Mouse (Mus musculus) myocyte (in vitro differentiated cells): ENCODE measurements around the gene Zfp961. TPM values are rescaled to one million over a fixed set of nuclear protein-coding genes. Genes with fewer than 3 reads are reported as not detected.
"Not testable (repeated sequence)": the region's sequence is repeated elsewhere in the genome, so short reads cannot be mapped to it uniquely, and the experiment has no call there.

Experiments used
- H3K27me3 ChIP-seq: one replicate; pipeline ENCODE4 v1.6.1; 2011; ENCODE audit not compliant: control insufficient read depth, insufficient read depth, insufficient read length
- H3K36me3 ChIP-seq: one replicate; pipeline ENCODE4 v1.6.1; 2011; ENCODE audit not compliant: control insufficient read depth, insufficient read depth
- H3K4me2 ChIP-seq: one replicate; pipeline ENCODE4 v1.6.1; 2011; ENCODE audit warnings: low read depth, control low read depth
- H3K4me3 ChIP-seq: one replicate; pipeline ENCODE4 v1.5.1; 2011; ENCODE audit warnings: mild to moderate bottlenecking, control low read depth, moderate library complexity
- H3K79me2 ChIP-seq: one replicate; pipeline ENCODE4 v1.6.1; 2011; ENCODE audit not compliant: control insufficient read depth, insufficient read depth
- H3ac ChIP-seq: one replicate; pipeline ENCODE4 v1.6.1; 2011; ENCODE audit not compliant: control insufficient read depth, insufficient read length
- CEBPB ChIP-seq: IDR thresholded peaks from 2 replicates; pipeline ENCODE4 v1.6.1; 2011; ENCODE audit warnings: mild to moderate bottlenecking, moderate library complexity; ENCODE audit not compliant: poor library complexity, insufficient read depth, severe bottlenecking
- E2F4 ChIP-seq: IDR thresholded peaks from one replicate; pipeline ENCODE4 v1.6.1; 2011; ENCODE audit warnings: mild to moderate bottlenecking, control low read depth, moderate library complexity; ENCODE audit not compliant: insufficient read depth
- MAX ChIP-seq: IDR thresholded peaks from one replicate; pipeline ENCODE4 v1.6.1; 2011; ENCODE audit warnings: low read depth, mild to moderate bottlenecking, control low read depth
- MYOD1 ChIP-seq, 3 experiments: IDR thresholded peaks; one replicate each; pipeline ENCODE4 v1.6.1; 2011; ENCODE audit warnings: control low read depth in 2 of 3, low read depth in 2 of 3, mild to moderate bottlenecking in 2 of 3, moderate library complexity in 1 of 3; ENCODE audit not compliant: insufficient read length in 2 of 3, control insufficient read depth in 1 of 3
- MYOG ChIP-seq, 3 experiments: IDR thresholded peaks; one replicate each; pipeline ENCODE4 v1.6.1; 2011; ENCODE audit warnings: control low read depth in 2 of 3, low read depth in 2 of 3, mild to moderate bottlenecking in 2 of 3; ENCODE audit not compliant: insufficient read length in 2 of 3, control insufficient read depth in 1 of 3, insufficient read depth in 1 of 3
- POLR2A ChIP-seq: IDR thresholded peaks from one replicate; pipeline ENCODE4 v1.6.1; 2011; ENCODE audit warnings: low read depth, mild to moderate bottlenecking, control low read depth, moderate library complexity; ENCODE audit not compliant: insufficient read length
- POLR2AphosphoS2 ChIP-seq: IDR thresholded peaks from one replicate; pipeline ENCODE4 v1.6.1; 2011; ENCODE audit warnings: low read depth, control low read depth; ENCODE audit not compliant: insufficient read length
- REST ChIP-seq: IDR thresholded peaks from one replicate; pipeline ENCODE4 v1.6.1; 2011; ENCODE audit warnings: mild to moderate bottlenecking, control low read depth, moderate library complexity; ENCODE audit not compliant: insufficient read depth, insufficient read length
- SRF ChIP-seq: IDR thresholded peaks from one replicate; pipeline ENCODE4 v1.6.1; 2011; ENCODE audit warnings: low read depth; ENCODE audit not compliant: control insufficient read depth, insufficient read length
- TCF12 ChIP-seq: IDR thresholded peaks from one replicate; pipeline ENCODE4 v1.6.1; 2011; ENCODE audit warnings: mild to moderate bottlenecking, control low read depth; ENCODE audit not compliant: poor library complexity, insufficient read depth, severe bottlenecking
- TCF3 ChIP-seq: IDR thresholded peaks from one replicate; pipeline ENCODE4 v1.6.1; 2011; ENCODE audit warnings: low read depth, control low read depth; ENCODE audit not compliant: insufficient read length
- USF1 ChIP-seq: IDR thresholded peaks from one replicate; pipeline ENCODE4 v1.6.1; 2011; ENCODE audit warnings: low read depth, mild to moderate bottlenecking, control low read depth, moderate library complexity
- polyA plus RNA-seq: library from polyadenylated mRNA; unstranded; fragments of >200 nt; fragmentation: generic; extraction: Trizol; gene quantifications from one replicate; pipeline ENCODE4 v1.2.1, GENCODE M21; 2012; ENCODE audit warnings: missing spikeins

Gene Zfp961
- polyA plus RNA-seq, result 2.7 TPM

DNA sequence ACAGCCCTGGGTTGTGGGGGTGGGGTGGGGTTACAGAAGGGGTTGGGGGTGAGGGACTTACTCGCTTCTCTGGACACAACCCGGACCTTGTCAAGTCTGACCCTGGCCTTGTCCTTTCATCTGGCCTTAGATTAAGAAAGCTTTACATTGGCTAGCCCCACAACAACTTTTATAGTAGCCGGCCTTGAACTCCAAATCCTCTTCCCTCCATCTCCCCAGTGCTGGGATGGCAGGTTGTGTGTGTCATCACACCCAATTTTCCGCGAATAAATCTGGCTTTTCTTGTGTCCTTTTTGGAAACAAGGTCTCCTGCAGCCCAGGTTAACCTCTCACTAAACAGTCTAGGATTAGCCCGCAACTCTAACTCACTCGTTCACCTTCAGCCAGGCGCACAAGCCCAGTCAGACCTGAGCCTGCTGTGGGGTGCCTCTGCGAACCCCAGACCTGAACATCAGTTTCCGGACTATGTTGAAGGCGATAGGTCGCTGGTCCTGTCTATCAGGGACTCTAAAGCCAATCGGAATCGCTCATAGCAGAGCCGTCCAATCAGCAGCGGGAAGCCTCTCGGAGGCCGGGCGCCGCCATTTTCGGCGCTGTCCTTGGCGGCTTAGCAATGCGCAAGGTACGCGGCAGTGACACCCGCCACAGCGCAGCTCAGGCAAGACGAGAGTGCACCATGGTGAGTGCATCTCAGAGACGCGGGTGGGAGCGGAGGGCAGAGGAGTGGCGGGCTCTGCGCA lies at the start of gene Zfp961:
Gene Zfp961, plus strand, starts transcription at position 557 of the 740 bp plus-strand sequence.
- Histone ChIP-seq H3K4me3 (peak within 1 kb of the TSS; percentile 69), H3K27me3 (no peaks in the 10 kb centered on the region), H3ac (no peak within 1 kb of the TSS), H3K79me2 (peaks cover 20% of the 10 kb centered on the region), H3K36me3 (no peaks in the 10 kb centered on the region), H3K4me2 (peak within 1 kb of the TSS; percentile 78)
- TF ChIP-seq MAX (no peak), MYOG (IDR thresholded peaks at IDR 0.05; ENCODE audit: control insufficient read depth in 1 of 3, insufficient read depth in 1 of 3, insufficient read length in 2 of 3, low read depth in 2 of 3) (peak in 1 of 3 experiments; percentile 12), SRF (peak; percentile 71), POLR2A (peak; percentile 87), MYOD1 (IDR thresholded peaks at IDR 0.05; ENCODE audit: control insufficient read depth in 1 of 3, insufficient read length in 2 of 3, low read depth in 2 of 3) (no peak), POLR2AphosphoS2 (peak; percentile 89), TCF3 (no peak), USF1 (no peak), REST (peak; percentile 14), CEBPB (no peak), TCF12 (no peak), E2F4 (peak; percentile 58)

DNA sequence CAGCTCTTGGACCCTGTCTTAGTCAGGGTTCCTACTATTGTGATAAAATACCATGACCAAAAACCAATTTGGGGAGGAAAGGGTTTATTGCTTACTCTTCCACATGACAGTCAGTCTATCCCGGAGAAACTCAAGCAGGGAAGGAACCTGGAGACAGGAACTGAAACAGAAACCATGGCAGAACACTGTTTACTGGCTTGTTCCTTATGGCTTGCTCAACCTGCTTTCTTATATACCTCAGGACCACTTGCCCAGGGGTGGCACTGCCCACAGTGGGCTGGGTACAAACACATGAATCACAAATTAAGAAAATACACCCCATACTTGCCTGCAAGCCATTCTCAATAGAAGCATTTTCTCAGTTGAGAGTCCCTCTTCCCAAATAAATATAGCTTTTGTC lies 47.8 kb upstream of the Zfp961 start:
- not testable (repeated sequence) for H3K4me3 ChIP-seq, H3K79me2 ChIP-seq, H3K4me2 ChIP-seq, H3ac ChIP-seq, H3K27me3 ChIP-seq, H3K36me3 ChIP-seq

GRCm38 (mm10) chr8:71906809-71907208 lies 44.0 kb upstream of the Zfp961 start:
- H3ac ChIP-seq, result no peak overlapping the region
- H3K27me3 ChIP-seq, result no peaks in the 10 kb centered on the region
- H3K36me3 ChIP-seq, result no peaks in the 10 kb centered on the region
- no peak for TF ChIP-seq USF1
- TF ChIP-seq TCF12, result no peak
- no peak for TF ChIP-seq SRF
- no peak for TF ChIP-seq REST
- no peak for TF ChIP-seq MYOD1 (IDR thresholded peaks at IDR 0.05; ENCODE audit: control insufficient read depth in 1 of 3, insufficient read length in 2 of 3, low read depth in 2 of 3)
- TF ChIP-seq POLR2A, result no peak
- TF ChIP-seq CEBPB, result no peak
- no peak for TF ChIP-seq MYOG (IDR thresholded peaks at IDR 0.05; ENCODE audit: control insufficient read depth in 1 of 3, insufficient read depth in 1 of 3, insufficient read length in 2 of 3, low read depth in 2 of 3)
- TF ChIP-seq E2F4, result no peak
- TF ChIP-seq MAX, result no peak
- TF ChIP-seq POLR2AphosphoS2, result no peak
- TF ChIP-seq TCF3, result no peak
- no peak overlapping the region for H3K4me2 ChIP-seq
- no peaks in the 10 kb centered on the region for H3K79me2 ChIP-seq
- H3K4me3 ChIP-seq, result no peak overlapping the region

GRCm38 (mm10) chr8:71907798-71908257 lies 43.0 kb upstream of the Zfp961 start:
- Histone ChIP-seq H3K27me3 (no peaks in the 10 kb centered on the region), H3K4me2 (peak overlapping the region; percentile 51), H3K79me2 (no peaks in the 10 kb centered on the region), H3K4me3 (peak overlapping the region; percentile 54), H3ac (no peak overlapping the region), H3K36me3 (no peaks in the 10 kb centered on the region)
- TF ChIP-seq MAX (no peak), MYOD1 (IDR thresholded peaks at IDR 0.05; ENCODE audit: control insufficient read depth in 1 of 3, insufficient read length in 2 of 3, low read depth in 2 of 3) (no peak)

DNA sequence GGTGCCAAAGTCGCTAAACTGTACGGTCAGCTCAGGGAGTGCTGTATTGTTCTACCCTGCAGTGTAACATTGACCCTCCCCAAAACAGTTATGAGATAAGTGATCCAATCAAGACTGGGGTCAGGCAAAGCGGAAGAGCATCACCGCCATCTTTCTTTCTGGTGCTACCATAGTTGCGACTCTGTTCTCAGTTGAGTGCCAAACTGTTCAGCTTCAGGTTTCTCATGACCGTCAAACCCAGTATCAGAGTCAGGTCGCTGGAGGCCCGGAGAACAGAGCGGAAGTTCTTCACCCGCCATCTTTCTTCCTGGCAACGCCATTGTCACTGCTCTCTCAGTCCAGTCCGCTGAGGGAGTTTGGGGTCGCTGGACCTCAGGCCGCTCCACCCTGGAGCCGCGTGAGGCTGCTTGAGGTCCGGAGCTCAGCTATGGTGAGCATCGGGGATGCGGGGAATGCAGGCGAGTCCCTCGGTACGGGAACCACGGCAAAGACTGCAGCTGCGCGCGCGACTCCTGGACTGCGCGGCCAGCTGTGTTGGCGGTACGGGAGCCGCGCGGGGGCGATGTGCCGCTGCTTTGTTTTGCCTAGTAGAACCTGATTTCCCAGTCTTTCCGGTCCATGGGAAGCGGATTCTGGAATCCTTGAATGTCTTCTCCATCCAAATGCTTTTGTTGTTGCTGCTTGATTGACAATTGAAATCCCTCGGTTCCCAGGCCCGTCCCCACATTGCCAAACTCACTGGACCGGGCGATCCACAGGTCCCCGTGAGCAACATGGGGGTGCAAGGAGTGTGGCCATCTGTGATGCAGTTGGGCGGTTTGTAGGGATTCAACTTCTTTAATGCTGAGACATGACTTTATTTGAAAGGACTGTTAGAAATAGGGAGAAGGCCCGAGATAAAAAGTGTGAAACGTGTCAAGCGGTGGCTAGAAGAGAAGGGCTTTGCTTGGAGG lies 42.3 kb upstream of the Zfp961 start, which contains the start of the genes Zfp882 and Zfp617:
Gene Zfp882, plus strand, starts transcription at position 300 of the 953 bp plus-strand sequence.
Gene Zfp617, plus strand, starts transcription at position 327 of the 953 bp plus-strand sequence.
- peak within 1 kb of the TSS; percentile 74 for H3K4me2 ChIP-seq
- H3K4me3 ChIP-seq, result peak within 1 kb of the TSS; percentile 54
- H3ac ChIP-seq, result no peak within 1 kb of the TSS
- H3K36me3 ChIP-seq, result no peaks in the 10 kb centered on the region
- H3K27me3 ChIP-seq, result no peaks in the 10 kb centered on the region
- no peaks in the 10 kb centered on the region for H3K79me2 ChIP-seq
- peak in 2 of 3 experiments; percentile 72 to 73 for TF ChIP-seq MYOG (IDR thresholded peaks at IDR 0.05; ENCODE audit: control insufficient read depth in 1 of 3, insufficient read depth in 1 of 3, insufficient read length in 2 of 3, low read depth in 2 of 3)
- TF ChIP-seq USF1, result no peak
- TF ChIP-seq POLR2A, result peak; percentile 61
- no peak for TF ChIP-seq TCF12
- TF ChIP-seq MYOD1 (IDR thresholded peaks at IDR 0.05; ENCODE audit: control insufficient read depth in 1 of 3, insufficient read length in 2 of 3, low read depth in 2 of 3), result peak in 2 of 3 experiments; percentile 29 to 53
- peak; percentile 20 for TF ChIP-seq POLR2AphosphoS2
